Mouse (Mus musculus) brain, embryonic 14.5 days (tissue): Measurements from ENCODE around the gene Prex1. TPM values are rescaled to one million over a fixed set of nuclear protein-coding genes. Genes with fewer than 3 reads are reported as not detected.

Experiments
- DNase-seq: peaks from one replicate; pipeline ENCODE4 v3.0.0-alpha.2; 2011; ENCODE audit warnings: low read depth
- CTCF ChIP-seq: fragments of 200-500 bp; IDR thresholded peaks from 2 replicates; pipeline ENCODE4 v1.5.1; 2012; ENCODE audit warnings: inconsistent platforms, mild to moderate bottlenecking, moderate library complexity, borderline replicate concordance; ENCODE audit not compliant: insufficient read depth, insufficient read length; ENCODE audit errors: extremely low read depth
- POLR2A ChIP-seq: fragments of 200-500 bp; IDR thresholded peaks from 2 replicates; pipeline ENCODE4 v1.6.1; 2012; ENCODE audit warnings: mild to moderate bottlenecking, inconsistent platforms, borderline replicate concordance; ENCODE audit not compliant: poor library complexity, insufficient read depth, insufficient read length, severe bottlenecking; ENCODE audit errors: extremely low read depth
- polyA plus RNA-seq: library from polyadenylated mRNA; depleted of rRNA; stranded (reverse); fragments of >200 nt; gene quantifications from 2 replicates; pipeline ENCODE4 v1.2.3, GENCODE M21; 2012

Gene Prex1
- polyA plus RNA-seq, 1 experiment: 49.4 TPM

DNA sequence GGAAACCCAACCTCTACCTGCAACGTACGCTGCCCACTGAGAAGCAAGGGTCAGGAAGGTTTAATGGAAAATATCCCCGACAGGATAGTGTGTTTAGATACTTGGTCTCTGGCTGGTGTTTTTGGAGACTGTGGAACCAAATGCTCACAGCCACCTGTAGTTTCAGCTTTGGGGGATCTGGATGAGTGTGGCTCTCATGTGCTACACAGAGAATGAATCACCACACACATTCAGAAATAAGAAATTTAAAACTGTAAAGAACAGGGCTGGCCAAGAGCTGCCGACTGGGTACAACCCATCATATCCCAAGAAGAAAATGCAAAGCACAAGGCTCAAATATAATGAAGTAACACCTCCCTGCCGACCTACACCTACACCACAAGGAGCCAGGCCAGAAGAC, 73.9 kb downstream of the Prex1 start:
- DNase-seq: no peak
- no peak for TF ChIP-seq CTCF
- TF ChIP-seq POLR2A: no peak

DNA sequence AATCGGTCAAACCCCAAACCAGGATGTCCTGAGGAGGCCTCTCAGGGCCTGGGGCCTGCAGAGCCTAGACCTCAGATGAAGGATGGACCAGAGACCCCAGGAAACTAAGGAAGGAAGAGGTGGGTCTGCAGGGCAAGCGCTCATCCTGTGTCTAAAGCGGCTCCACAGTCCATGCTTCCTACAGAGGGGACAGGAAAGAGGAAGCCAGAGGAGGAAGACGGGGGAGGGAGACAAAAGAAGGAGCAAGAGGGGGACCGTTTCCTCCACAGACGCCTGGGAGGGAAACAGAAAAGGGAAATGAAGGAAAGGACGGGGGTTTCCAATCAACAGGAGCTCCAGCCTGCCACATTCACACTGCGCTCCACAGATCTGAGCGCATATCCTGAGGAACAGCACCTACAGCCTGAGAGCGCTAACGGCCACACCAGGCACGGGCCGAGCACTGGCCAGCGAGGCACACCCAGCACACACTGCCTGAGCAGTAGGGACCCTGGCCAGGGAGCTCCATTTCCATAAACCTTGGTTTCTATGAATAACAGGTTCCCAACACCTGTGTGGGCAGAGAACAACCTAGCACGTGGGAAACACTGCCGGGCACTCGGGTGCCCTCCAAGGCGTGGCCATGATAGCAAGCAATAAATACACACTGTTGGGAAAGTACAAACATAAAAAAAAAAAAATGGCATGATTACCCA, 74.5 kb downstream of the Prex1 start:
- no peak for DNase-seq

DNA sequence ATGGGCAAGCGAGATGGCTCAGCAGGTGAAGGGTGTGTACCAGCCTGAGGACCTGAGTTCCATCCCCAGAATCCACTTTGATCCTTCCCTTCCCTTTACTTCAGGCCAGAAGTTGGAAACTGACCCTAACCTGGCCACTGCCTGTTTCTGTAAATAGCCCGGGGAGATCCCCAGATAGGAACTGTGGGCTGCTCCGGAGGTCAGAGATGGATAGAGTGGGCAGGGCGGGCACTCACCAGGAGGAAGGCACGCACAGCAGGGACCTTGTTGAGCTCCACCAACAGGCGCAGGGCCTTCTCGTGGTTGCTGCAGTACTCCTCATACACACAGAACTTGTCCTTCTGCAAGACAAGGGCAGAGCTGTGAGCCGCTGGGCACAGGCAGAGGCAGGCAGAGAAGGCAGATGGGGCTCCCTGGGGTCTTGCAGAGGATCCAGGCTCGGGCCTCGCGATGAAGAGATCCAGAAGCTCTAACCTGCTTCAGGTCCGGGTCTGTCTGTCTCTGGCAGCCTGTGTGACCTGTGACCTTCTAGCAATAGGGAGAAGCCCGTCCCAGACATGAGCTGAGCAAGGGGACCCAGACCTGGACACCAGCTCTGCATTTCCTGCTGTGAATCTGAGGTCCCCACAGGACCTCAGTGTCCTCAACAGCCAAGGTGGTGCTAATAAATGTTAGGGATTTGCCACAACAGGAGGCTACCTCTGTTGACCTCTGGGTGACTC, 75.4 kb downstream of the Prex1 start:
- DNase-seq: no peak
- no peak for TF ChIP-seq CTCF
- TF ChIP-seq POLR2A: no peak

More for the DNA sequence above, 74.5 kb downstream of the Prex1 start:
- TF ChIP-seq CTCF (no peak), POLR2A (no peak)

DNA sequence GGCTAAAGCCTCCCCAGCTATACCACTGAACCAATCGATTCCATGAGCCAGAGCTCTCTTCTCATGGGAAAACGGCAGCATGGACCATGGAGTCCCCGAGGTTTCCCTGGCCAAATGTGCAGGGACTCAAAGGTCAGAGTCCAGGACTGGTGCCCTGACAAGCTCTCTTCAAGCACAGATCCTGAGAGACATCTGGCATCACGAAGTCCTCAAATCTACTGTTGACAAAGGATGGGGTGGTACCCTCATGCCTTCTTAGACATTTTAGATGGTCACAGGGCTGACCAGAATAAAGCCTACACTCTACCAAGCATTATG, 76.0 kb downstream of the Prex1 start:
- no peak for DNase-seq
- TF ChIP-seq CTCF (no peak), POLR2A (no peak)

DNA sequence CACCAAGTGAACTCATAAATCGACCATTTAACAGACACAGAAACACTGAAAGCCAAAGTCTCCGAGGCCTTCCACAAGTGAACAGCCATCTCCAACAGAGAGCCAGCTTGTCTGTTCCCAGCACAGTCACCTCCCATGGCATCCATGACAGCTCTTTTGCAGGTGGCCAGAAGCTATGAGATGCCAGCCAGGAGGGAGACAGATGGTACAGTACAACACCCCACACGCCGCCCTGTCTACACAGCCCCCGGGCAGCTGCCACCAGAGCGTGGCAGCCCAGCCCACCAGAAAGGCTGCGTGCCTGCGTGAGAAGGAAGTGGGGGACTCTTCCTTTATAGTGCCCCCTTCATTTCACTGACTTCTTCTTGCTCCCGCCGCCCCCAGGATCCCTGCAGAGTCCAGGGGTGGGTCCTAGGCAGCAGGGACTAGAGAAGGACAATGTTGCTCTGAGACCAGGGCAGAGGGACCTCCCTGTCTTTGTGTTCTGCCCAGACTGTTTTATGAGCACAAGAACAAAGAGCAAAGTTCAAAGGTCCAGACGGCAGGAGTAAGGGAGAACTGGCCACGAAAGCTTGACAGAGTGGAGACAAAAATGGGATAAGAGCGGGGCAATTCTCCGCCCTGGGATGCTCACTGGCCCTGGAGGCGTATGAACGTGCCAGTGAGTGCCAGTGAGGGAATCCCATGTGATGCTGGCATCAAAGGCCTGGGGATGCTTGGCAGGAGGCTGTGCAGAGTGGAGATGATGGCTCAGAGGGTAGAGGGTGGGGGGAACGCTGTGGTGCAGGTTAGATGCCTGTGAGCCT, 76.6 kb downstream of the Prex1 start:
- TF ChIP-seq CTCF: no peak
- no peak for TF ChIP-seq POLR2A
- DNase-seq: peak; percentile 88

DNA sequence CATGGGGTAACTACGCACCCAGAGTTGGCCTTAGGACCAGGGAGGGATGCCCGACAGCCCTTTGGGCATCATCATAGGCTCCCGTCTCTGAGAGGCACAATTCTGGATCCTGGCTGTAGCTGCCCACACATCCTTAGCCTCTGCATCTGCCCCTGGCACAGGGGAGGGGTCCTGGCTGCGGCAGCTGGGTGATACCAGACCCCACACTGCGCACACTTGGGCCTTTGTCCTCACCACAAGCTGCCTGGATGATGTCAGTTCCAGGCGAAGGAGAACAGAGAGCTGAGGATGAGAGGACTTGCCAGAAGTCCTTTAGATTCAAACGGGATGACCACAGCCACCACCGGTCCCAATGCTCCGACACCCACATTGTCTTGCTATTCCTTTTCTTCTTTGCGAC, 78.1 kb downstream of the Prex1 start:
- TF ChIP-seq POLR2A (no peak), CTCF (no peak)
- no peak for DNase-seq

DNA sequence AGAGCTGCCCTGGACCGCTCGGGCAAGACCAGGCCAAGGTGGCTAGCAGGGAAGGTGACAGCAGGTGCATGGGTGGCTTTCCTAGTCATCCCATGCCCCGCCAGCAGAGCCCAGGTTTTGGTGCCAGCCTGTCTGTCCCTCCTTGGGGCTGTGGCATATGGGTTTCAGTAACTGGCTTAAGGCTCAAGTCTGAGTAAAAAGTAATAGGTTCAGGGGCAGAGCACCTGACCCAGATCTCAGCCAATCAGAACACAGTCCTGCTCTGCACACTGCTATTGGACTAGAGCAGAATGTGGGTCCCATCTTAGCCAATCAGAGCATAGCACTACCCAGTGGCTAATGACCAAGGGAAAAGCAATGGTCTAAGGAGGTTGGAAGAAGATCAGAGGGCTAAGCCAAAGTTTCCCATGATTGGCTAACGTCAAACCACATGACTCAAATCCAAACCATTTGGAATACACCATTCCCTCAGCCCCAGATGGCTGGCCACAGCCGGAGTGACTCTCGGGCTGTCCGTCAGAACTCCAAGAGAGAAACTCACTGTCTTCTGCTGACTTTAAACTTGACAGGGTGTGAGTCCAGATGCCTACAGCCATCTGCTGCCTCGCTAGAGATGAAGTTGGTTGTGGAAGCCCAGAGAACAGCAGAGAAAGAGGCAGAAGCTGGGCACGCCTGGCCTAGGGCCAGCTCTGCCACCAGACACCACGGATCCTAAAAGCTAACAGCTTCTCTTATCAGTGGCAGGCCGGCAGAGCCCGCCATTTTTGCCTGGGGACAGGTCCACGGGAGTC, 80.9 kb downstream of the Prex1 start:
- DNase-seq: peak; percentile 84
- TF ChIP-seq POLR2A (no peak), CTCF (no peak)

DNA sequence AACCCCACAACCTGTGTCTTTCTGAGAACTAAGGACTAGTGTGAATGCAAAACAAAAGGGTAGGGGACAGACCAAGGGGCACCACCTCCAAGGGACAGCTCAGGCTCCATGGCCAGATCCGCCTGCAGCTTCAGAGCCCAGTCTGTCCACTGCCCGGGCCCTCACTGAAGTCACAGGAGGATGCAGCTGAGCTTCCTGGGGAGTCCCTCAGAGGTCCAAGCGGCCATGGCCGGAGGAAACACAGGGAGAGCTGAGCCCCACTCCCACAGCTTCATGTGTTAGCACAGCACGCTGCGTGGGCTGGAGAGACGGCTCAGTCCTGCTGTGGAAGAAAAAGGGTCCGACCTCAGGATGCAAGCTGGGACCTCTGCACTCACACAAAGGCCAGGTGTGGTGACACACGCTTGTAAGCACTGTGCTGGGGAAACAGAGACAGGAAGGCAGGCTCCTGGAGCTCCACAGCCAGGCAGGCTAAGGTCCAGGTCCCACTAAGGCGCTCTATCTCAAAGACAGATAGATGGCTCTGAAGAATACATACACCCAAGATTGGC, 81.9 kb downstream of the Prex1 start:
- no peak for DNase-seq
- no peak for TF ChIP-seq CTCF
- TF ChIP-seq POLR2A: no peak

DNA sequence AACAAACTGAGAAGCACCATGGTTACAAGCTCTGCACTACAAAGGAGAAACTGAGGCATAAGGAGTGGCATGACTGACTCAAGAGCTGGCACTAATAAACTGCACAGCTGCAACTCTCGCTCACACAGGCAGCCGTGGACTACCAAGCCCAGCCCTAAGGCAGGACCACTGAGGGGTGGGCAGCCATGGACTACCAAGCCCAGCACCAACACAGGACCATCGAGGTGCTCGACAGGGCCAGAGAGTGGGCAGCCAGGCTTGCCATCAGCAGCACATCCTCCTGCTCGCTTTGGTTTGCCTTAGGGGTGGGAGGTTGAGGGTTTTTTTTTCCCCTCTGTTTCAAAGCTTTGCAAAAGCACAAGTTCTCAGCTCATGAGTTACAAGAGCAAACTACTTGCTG, 82.4 kb downstream of the Prex1 start:
- no peak for TF ChIP-seq POLR2A
- no peak for TF ChIP-seq CTCF
- no peak for DNase-seq

DNA sequence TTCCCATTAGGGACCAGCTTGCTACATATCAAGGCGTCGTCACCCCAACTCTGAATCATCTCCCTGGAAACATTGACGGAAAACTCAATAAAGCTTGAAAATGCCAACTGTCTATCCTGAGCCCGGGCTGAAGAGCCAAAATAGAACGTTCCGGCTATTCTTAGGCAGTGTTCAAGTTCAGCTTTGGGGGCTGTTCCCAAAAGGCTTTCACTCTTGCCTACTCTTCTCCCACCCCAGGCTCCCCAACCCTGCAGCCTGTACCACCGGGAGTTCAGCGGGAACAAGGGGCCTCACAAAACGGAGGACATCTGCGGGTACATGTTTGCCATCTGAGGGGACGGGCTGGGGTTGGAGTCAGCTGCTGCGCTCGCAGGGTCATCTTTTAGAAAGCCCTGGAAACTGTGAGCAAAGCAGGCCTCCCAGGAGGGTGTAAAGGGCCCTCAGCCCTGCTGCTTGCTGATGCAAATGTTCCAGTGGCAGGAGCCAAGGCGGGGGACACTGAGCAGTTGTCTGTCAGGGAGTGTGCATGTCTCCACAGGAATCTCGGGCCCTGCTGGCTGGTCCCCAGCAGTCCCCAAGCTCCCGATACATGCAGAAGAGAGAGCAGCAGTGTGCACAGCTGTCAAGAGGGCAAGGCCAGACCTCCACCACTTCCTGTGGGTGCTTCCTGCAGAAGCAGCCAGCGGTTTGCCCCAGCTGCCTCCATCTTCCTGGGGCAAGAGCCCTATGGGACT, 83.5 kb downstream of the Prex1 start:
- DNase-seq: no peak
- no peak for TF ChIP-seq POLR2A
- TF ChIP-seq CTCF: no peak

DNA sequence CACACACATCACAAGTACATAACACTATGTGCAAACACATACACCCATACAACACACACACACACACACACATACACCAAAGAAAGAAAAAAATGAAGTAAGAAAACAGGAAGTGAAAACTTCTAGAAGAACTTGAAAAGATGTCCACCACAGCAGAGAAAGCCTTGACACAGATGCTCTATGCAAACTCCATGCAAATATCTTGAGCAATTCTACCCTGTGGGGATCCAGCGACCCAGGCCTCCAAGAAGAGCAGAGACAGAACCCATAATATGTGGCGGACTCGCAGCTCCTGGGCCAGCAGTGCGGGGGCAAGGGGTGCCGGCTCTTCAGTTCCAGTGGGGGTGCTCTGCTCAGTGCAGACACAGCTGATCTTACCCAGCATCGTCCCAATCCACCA, 86.1 kb downstream of the Prex1 start:
- TF ChIP-seq POLR2A (no peak), CTCF (no peak)
- DNase-seq: no peak
